Mouse (Mus musculus) cerebellum, adult 2 months (tissue): ENCODE results near the gene Plb1.

ENCODE experiments used
- CTCF ChIP-seq: fragments of 200-500 bp; IDR thresholded peaks from 2 replicates; pipeline ENCODE4 v1.5.1; 2011; ENCODE audit warnings: low read depth, mild to moderate bottlenecking, control low read depth, low read length, moderate library complexity, borderline replicate concordance; ENCODE audit not compliant: insufficient read depth
- POLR2A ChIP-seq: fragments of 200-500 bp; IDR thresholded peaks from 2 replicates; pipeline ENCODE4 v1.6.1; 2011; ENCODE audit warnings: low read length, control low read depth, borderline replicate concordance; ENCODE audit not compliant: insufficient read depth

- TF ChIP-seq CTCF (no peak), POLR2A (no peak)
These were observed 110.3 kb downstream of the Plb1 start for GRCm38 (mm10) chr5:32342711-32343285.
